Mouse (Mus musculus) spleen, postnatal 0 days (tissue): ENCODE data around the gene Tmem33. TPM values are rescaled to one million over a fixed set of nuclear protein-coding genes. Genes with fewer than 3 reads are reported as not detected.

Experiments used
- polyA plus RNA-seq: library from polyadenylated mRNA; unstranded; fragments of >200 nt; fragmentation: Nextera tagmentation; extraction: Ambion mirVana; gene quantifications from 2 replicates; pipeline ENCODE4 v1.2.1, GENCODE M21; 2015

The Tmem33 gene
- 81.6 and 87.0 TPM in 2 replicates for polyA plus RNA-seq

GRCm38 (mm10) chr5:67260531-67261371 is at the start of gene Tmem33:
Gene Tmem33, plus strand, starts transcription at chr5:67260565.

GRCm38 (mm10) chr5:67306698-67307521 is 46.5 kb downstream of the Tmem33 start, which contains the start of gene Slc30a9:
Gene Slc30a9, plus strand, starts transcription at chr5:67306955.

Other genes with a start within 250 kb of the Tmem33 start
- not detected in 2 replicates for gene Phox2b, start 161.3 kb upstream of the Tmem33 start, polyA plus RNA-seq
- 70.1 and 79.1 TPM in 2 replicates for gene Slc30a9, start 46.4 kb downstream of the Tmem33 start, polyA plus RNA-seq
- 0.49 and 0.75 TPM in 2 replicates for gene Bend4, start 167.7 kb downstream of the Tmem33 start, polyA plus RNA-seq